Mouse (Mus musculus): Measurements from ENCODE around the gene Car12. TPM values are rescaled to one million over a fixed set of nuclear protein-coding genes. Genes with fewer than 3 reads are reported as not detected.

Car12 gene
- polyA plus RNA-seq, 1 experiment from 2014 or later: 3.2 TPM

- Histone ChIP-seq H3K27ac (ENCODE audit: low read depth) (no peak overlapping the region), H3K4me1 (replicated peaks; ENCODE audit: control insufficient read depth, insufficient read depth, low read length) (peaks cover 11% of the 10 kb centered on the region), H3K9me3 (ENCODE audit: control insufficient read depth, low read length) (no peaks in the 10 kb centered on the region), H3K36me3 (ENCODE audit: control insufficient read depth, insufficient read depth, low read length) (no peaks in the 10 kb centered on the region), H3K4me2 (ENCODE audit: low read length) (no peak overlapping the region), H3K9ac (ENCODE audit: low read length) (no peak overlapping the region), H3K4me3 (ENCODE audit: low read depth, low read length) (no peak overlapping the region), H3K27me3 (replicated peaks; ENCODE audit: control insufficient read depth, insufficient read depth, low read length) (no peaks in the 10 kb centered on the region)
- ATAC-seq (replicated peaks; ENCODE audit: low FRiP score, low TSS enrichment, low read depth) (no peak), DNase-seq (ENCODE audit: low spot score) (no peak)
- 76% methylated on average over 6 of the region's 6 CpGs for WGBS
These were observed 21.1 kb downstream of the Car12 start for GRCm38 (mm10) chr9:66734568-66734967.

- H3K27me3 ChIP-seq (replicated peaks; ENCODE audit: control insufficient read depth, insufficient read depth, low read length): no peaks in the 10 kb centered on the region
- H3K36me3 ChIP-seq (ENCODE audit: control insufficient read depth, insufficient read depth, low read length): no peaks in the 10 kb centered on the region
- H3K4me1 ChIP-seq (replicated peaks; ENCODE audit: control insufficient read depth, insufficient read depth, low read length): peaks cover 11% of the 10 kb centered on the region
- H3K4me2 ChIP-seq (ENCODE audit: low read length): no peak overlapping the region
- no peaks in the 10 kb centered on the region for H3K9me3 ChIP-seq (ENCODE audit: control insufficient read depth, low read length)
- no peak overlapping the region for H3K27ac ChIP-seq (ENCODE audit: low read depth)
- ATAC-seq (replicated peaks; ENCODE audit: low FRiP score, low TSS enrichment, low read depth) (no peak), DNase-seq (ENCODE audit: low spot score) (no peak)
- no peak overlapping the region for H3K4me3 ChIP-seq (ENCODE audit: low read depth, low read length)
- 93% methylated on average over 2 of the region's 2 CpGs for WGBS
- H3K9ac ChIP-seq (ENCODE audit: low read length): no peak overlapping the region
These were observed 21.6 kb downstream of the Car12 start for GRCm38 (mm10) chr9:66735122-66735521.

DNA sequence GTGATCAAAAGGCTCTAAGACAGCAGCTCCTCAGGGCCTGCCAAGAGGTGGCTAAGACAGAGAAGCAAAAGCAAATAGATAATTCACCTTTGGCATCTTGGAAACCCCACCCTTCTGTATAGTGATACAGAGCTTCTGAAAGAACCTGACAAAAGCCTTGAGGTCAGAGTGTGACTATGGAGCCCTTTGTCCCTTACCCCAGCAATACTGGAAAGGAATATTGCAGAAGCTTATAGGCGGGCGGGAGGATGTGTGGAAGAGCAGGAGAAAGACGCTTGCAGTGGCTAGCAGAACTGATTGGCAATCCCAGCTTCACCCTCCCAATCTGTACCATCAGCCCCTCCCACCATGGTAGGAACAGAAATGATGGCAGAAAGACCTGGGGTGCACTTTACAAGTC is 22.5 kb downstream of the Car12 start:
- no peaks in the 10 kb centered on the region for H3K27me3 ChIP-seq (replicated peaks; ENCODE audit: control insufficient read depth, insufficient read depth, low read length)
- H3K9ac ChIP-seq (ENCODE audit: low read length): no peak overlapping the region
- no peak overlapping the region for H3K27ac ChIP-seq (ENCODE audit: low read depth)
- no peak for DNase-seq (ENCODE audit: low spot score)
- no peak overlapping the region for H3K4me3 ChIP-seq (ENCODE audit: low read depth, low read length)
- no peak overlapping the region for H3K4me2 ChIP-seq (ENCODE audit: low read length)
- no peaks in the 10 kb centered on the region for H3K36me3 ChIP-seq (ENCODE audit: control insufficient read depth, insufficient read depth, low read length)
- no peak for ATAC-seq (replicated peaks; ENCODE audit: low FRiP score, low TSS enrichment, low read depth)
- H3K4me1 ChIP-seq (replicated peaks; ENCODE audit: control insufficient read depth, insufficient read depth, low read length): peaks cover 11% of the 10 kb centered on the region
- 74% methylated on average over 3 of the region's 3 CpGs for WGBS
- no peaks in the 10 kb centered on the region for H3K9me3 ChIP-seq (ENCODE audit: control insufficient read depth, low read length)

GRCm38 (mm10) chr9:66736551-66736950 is 23.1 kb downstream of the Car12 start:
- 69% methylated on average over 2 of the region's 2 CpGs for WGBS
- ATAC-seq (replicated peaks; ENCODE audit: low FRiP score, low TSS enrichment, low read depth): no peak
- DNase-seq (ENCODE audit: low spot score): no peak
- no peak overlapping the region for H3K9ac ChIP-seq (ENCODE audit: low read length)
- H3K4me2 ChIP-seq (ENCODE audit: low read length): no peak overlapping the region
- H3K9me3 ChIP-seq (ENCODE audit: control insufficient read depth, low read length): no peaks in the 10 kb centered on the region
- H3K4me1 ChIP-seq (replicated peaks; ENCODE audit: control insufficient read depth, insufficient read depth, low read length): peaks cover 11% of the 10 kb centered on the region
- H3K36me3 ChIP-seq (ENCODE audit: control insufficient read depth, insufficient read depth, low read length): no peaks in the 10 kb centered on the region
- H3K4me3 ChIP-seq (ENCODE audit: low read depth, low read length): no peak overlapping the region
- H3K27ac ChIP-seq (ENCODE audit: low read depth): no peak overlapping the region
- no peaks in the 10 kb centered on the region for H3K27me3 ChIP-seq (replicated peaks; ENCODE audit: control insufficient read depth, insufficient read depth, low read length)

DNA sequence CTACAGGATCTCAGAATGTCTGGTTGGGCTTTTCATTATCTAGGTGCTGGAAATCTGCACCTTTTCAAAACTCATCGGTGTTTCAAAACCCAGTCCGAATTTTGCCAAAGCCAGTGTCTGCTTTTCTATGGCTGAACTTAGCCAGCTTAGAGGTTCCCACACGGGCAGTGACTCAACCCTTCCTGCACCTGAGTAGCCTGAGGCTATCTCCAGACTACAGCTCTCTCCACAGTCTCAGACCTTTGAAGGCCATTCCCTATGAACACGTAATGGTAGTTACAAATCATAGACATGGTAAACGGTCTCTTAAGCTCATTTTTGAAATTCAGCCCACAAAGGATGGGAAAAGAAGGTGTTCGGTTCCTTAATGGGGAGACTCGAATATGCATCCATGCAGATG is 26.0 kb downstream of the Car12 start:
- Histone ChIP-seq H3K4me3 (ENCODE audit: low read depth, low read length) (no peak overlapping the region), H3K36me3 (ENCODE audit: control insufficient read depth, insufficient read depth, low read length) (no peaks in the 10 kb centered on the region), H3K9ac (ENCODE audit: low read length) (no peak overlapping the region), H3K9me3 (ENCODE audit: control insufficient read depth, low read length) (no peaks in the 10 kb centered on the region), H3K4me2 (ENCODE audit: low read length) (no peak overlapping the region), H3K27ac (ENCODE audit: low read depth) (no peak overlapping the region), H3K27me3 (replicated peaks; ENCODE audit: control insufficient read depth, insufficient read depth, low read length) (no peaks in the 10 kb centered on the region), H3K4me1 (replicated peaks; ENCODE audit: control insufficient read depth, insufficient read depth, low read length) (no peaks in the 10 kb centered on the region)
- WGBS: 81% methylated on average over 7 of the region's 7 CpGs
- DNase-seq (ENCODE audit: low spot score) (no peak), ATAC-seq (replicated peaks; ENCODE audit: low FRiP score, low TSS enrichment, low read depth) (no peak)

- H3K9ac ChIP-seq (ENCODE audit: low read length): no peak overlapping the region
- H3K9me3 ChIP-seq (ENCODE audit: control insufficient read depth, low read length): no peaks in the 10 kb centered on the region
- no peaks in the 10 kb centered on the region for H3K36me3 ChIP-seq (ENCODE audit: control insufficient read depth, insufficient read depth, low read length)
- H3K27ac ChIP-seq (ENCODE audit: low read depth): no peak overlapping the region
- no peak for DNase-seq (ENCODE audit: low spot score)
- no peak for ATAC-seq (replicated peaks; ENCODE audit: low FRiP score, low TSS enrichment, low read depth)
- 84% methylated on average over 2 of the region's 2 CpGs for WGBS
- no peak overlapping the region for H3K4me2 ChIP-seq (ENCODE audit: low read length)
- H3K27me3 ChIP-seq (replicated peaks; ENCODE audit: control insufficient read depth, insufficient read depth, low read length): no peaks in the 10 kb centered on the region
- H3K4me3 ChIP-seq (ENCODE audit: low read depth, low read length): no peak overlapping the region
- no peaks in the 10 kb centered on the region for H3K4me1 ChIP-seq (replicated peaks; ENCODE audit: control insufficient read depth, insufficient read depth, low read length)
These were observed 31.0 kb downstream of the Car12 start for GRCm38 (mm10) chr9:66744531-66744930.

DNA sequence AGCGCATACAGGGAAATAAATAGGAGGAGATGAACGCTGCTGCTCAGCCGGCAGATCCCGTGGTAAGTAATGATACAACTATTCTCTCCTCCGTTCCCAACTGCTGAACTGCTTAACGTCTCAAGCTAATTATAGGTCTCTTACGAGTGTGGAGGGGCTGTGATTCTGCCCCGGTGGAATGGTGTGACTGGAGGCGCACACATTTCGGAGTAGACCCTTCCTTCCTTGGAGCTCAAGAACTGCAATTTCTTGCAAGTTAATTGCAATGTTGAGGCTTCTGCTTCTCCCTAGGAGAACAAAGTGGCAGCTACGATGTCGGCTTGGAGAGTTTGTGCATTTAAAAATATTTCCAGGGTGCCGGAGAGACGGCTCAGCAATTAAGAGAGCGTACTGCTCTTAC is 34.9 kb downstream of the Car12 start:
- DNase-seq (ENCODE audit: low spot score): no peak
- 85% methylated on average over 15 of the region's 15 CpGs for WGBS
- Histone ChIP-seq H3K27me3 (replicated peaks; ENCODE audit: control insufficient read depth, insufficient read depth, low read length) (no peaks in the 10 kb centered on the region), H3K9me3 (ENCODE audit: control insufficient read depth, low read length) (no peaks in the 10 kb centered on the region), H3K27ac (ENCODE audit: low read depth) (no peak overlapping the region), H3K4me3 (ENCODE audit: low read depth, low read length) (no peak overlapping the region), H3K9ac (ENCODE audit: low read length) (no peak overlapping the region), H3K4me1 (replicated peaks; ENCODE audit: control insufficient read depth, insufficient read depth, low read length) (no peaks in the 10 kb centered on the region), H3K36me3 (ENCODE audit: control insufficient read depth, insufficient read depth, low read length) (no peaks in the 10 kb centered on the region), H3K4me2 (ENCODE audit: low read length) (no peak overlapping the region)
- no peak for ATAC-seq (replicated peaks; ENCODE audit: low FRiP score, low TSS enrichment, low read depth)

DNA sequence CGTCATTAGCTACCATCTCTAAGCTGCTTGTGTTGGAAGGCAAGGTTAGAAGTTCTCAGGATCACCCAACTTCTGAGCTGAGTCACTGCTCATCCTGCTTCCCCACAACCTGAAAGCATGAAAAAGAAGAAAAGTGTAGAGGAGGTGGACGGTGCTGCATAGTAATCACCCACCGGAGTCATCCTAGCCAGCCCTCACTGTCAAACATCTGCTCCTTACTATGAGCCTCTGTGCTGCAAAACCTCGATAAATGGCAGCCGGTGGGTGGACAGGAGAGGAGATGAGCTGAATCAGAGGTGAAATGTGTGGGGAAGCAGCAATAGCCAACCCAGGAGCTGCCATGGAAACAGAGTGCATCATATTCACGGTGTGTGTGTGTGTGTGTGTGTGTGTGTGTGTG is 39.4 kb downstream of the Car12 start:
- no peak for DNase-seq (ENCODE audit: low spot score)
- no peaks in the 10 kb centered on the region for H3K27me3 ChIP-seq (replicated peaks; ENCODE audit: control insufficient read depth, insufficient read depth, low read length)

GRCm38 (mm10) chr9:66760991-66761390 is 47.5 kb downstream of the Car12 start:
- no peaks in the 10 kb centered on the region for H3K9me3 ChIP-seq (ENCODE audit: control insufficient read depth, low read length)
- ATAC-seq (replicated peaks; ENCODE audit: low FRiP score, low TSS enrichment, low read depth): no peak
- no peaks in the 10 kb centered on the region for H3K4me1 ChIP-seq (replicated peaks; ENCODE audit: control insufficient read depth, insufficient read depth, low read length)
- no peak overlapping the region for H3K4me2 ChIP-seq (ENCODE audit: low read length)
- DNase-seq (ENCODE audit: low spot score): no peak
- no peak overlapping the region for H3K27ac ChIP-seq (ENCODE audit: low read depth)
- no peaks in the 10 kb centered on the region for H3K36me3 ChIP-seq (ENCODE audit: control insufficient read depth, insufficient read depth, low read length)
- no peak overlapping the region for H3K9ac ChIP-seq (ENCODE audit: low read length)
- WGBS: 75% methylated on average over 1 of the region's 1 CpGs
- H3K4me3 ChIP-seq (ENCODE audit: low read depth, low read length): no peak overlapping the region
- no peaks in the 10 kb centered on the region for H3K27me3 ChIP-seq (replicated peaks; ENCODE audit: control insufficient read depth, insufficient read depth, low read length)

More for the DNA sequence above, 39.4 kb downstream of the Car12 start:
- no peak overlapping the region for H3K4me3 ChIP-seq (ENCODE audit: low read depth, low read length)
- H3K9me3 ChIP-seq (ENCODE audit: control insufficient read depth, low read length): no peaks in the 10 kb centered on the region
- no peaks in the 10 kb centered on the region for H3K36me3 ChIP-seq (ENCODE audit: control insufficient read depth, insufficient read depth, low read length)
- H3K4me2 ChIP-seq (ENCODE audit: low read length): no peak overlapping the region
- WGBS: 71% methylated on average over 6 of the region's 6 CpGs
- no peak for ATAC-seq (replicated peaks; ENCODE audit: low FRiP score, low TSS enrichment, low read depth)
- H3K9ac ChIP-seq (ENCODE audit: low read length): no peak overlapping the region
- no peaks in the 10 kb centered on the region for H3K4me1 ChIP-seq (replicated peaks; ENCODE audit: control insufficient read depth, insufficient read depth, low read length)
- no peak overlapping the region for H3K27ac ChIP-seq (ENCODE audit: low read depth)

Data from intestine, embryonic 14.5 days (tissue).